Mouse (Mus musculus): ENCODE results near the gene 2610028H24Rik.

The 2610028H24Rik gene

DNA sequence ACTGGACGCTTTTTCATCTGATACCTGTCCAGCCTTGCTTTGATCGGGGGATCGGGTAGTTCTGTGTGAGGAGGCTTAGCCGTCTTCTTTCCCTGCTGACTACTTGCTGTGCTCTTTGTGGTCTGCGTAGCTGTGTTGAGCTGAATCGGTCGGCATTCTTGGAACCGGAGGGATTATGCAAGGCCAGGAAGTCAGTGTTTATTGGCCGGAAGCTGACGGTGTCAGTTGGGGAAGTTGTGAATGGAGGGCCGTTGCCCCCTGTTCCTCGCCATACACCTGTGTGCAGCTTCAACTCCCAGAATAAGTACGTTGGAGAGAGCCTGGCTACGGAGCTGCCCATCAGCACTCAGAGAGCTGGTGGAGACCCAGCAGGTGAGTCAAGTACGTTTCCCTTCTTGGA, 40.3 kb downstream of the 2610028H24Rik start:
- no peak for DNase-seq (ENCODE audit: low read depth, low spot score)

DNA sequence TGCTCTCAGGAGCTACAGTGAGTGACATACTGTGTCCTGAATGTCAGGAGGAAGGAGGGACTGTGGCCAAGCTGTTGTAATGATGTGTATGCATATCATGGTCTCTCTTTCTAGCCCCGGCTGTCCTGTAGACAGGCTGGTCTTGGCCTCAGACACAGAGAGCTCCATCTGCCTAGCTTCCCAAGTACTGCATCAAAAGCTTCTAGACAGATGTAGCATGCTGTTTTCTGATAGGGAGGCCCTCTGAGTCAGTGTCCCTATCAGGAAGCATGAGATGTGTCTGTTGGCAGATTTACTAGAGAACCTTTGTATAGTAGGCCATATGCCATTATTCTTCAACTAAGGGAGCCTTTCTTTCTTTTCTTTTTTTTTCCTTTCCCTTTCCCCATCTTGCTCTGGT, 44.6 kb downstream of the 2610028H24Rik start:
- peak; percentile 8 for DNase-seq (ENCODE audit: low read depth, low spot score)

DNA sequence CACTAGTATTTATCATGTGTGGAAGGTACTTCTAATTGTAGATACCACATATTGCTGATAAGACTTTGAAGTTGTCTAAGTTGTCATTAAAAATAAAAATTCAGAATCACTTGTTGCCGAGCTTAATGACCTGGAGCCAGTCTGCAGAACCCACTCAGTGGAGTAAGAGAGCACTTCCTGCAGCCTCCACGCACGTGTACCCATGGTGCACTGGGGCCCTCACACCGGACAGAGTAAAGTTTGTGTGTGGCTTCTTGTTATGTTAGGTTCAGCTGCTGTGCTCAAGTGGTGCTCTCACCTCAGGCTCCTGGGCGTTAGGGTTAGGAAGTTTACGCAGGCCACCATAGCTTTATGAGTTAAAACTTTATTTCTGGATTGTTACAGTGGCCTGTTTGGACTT, 46.6 kb downstream of the 2610028H24Rik start:
- no peak for DNase-seq (ENCODE audit: low read depth, low spot score)

DNA sequence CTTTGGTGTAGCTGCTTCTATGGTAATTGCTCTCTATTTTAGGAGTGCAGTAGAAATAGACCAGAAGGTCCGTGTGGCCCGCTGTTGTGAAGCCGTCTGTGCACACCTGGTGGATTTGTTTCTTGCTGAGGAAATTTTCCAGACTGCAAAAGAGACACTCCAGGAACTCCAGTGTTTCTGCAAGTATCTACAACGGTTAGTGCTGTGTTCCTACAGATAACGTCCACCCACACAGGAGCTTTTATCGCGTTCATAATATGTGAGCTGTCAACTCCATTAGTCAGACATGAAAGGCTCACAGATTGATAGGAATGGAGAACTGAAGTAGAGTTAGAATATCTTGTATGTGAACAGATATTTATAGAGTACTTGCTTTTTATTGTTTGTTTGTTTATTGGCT, 47.5 kb downstream of the 2610028H24Rik start:
- no peak for DNase-seq (ENCODE audit: low read depth, low spot score)

DNA sequence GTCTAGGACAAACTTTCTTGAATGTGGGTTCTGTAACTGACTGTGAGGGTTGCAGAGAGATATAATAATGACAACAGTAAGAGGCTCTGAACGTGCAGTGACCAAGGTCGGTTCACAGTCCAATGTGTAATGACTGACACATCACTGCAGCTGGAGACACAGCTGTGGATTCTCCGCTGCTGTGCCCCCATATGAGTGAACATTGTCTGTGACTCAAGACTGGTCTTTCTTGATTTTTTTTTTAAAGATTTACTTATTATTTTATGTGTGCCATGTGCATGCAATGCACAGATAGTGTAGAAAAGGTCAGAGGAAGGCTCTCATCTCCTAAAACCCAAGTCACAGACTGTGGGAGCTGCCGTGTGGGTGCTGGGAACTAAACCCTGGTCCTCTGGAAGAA, 48.6 kb downstream of the 2610028H24Rik start:
- DNase-seq (ENCODE audit: low read depth, low spot score): no peak

DNA sequence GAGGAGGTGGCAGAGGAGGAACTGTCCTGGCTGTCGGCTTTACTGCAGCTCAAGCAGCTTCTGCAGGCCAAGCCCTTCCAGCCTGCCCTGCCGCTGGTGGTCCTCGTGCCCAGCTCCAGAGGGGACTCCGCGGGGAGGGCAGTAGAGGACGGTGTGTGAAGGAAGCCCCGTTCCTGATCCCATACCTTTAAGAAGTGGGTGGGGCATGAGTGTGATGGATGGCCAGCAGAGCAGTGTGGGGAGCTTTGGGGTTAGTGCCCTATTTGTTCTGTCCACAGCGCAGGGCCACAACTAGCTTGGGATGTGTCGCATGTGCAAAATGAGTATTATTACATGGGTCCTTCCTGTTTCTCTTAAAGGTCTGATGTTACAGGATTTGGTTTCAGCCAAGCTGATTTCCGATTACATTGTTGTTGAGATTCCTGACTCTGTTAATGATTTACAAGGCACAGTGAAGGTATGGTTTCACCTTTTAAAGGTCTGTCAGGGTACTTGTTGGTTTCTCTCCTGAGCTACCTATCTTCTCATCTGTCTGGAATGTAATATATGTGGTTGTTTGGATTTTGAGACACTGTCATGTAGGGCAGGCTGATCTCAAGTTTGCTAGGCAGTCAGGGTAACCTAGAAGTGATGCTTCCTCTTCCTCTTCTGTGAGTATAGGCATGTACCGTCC, 55.5 kb downstream of the 2610028H24Rik start:
- no peak for DNase-seq (ENCODE audit: low read depth, low spot score)

DNA sequence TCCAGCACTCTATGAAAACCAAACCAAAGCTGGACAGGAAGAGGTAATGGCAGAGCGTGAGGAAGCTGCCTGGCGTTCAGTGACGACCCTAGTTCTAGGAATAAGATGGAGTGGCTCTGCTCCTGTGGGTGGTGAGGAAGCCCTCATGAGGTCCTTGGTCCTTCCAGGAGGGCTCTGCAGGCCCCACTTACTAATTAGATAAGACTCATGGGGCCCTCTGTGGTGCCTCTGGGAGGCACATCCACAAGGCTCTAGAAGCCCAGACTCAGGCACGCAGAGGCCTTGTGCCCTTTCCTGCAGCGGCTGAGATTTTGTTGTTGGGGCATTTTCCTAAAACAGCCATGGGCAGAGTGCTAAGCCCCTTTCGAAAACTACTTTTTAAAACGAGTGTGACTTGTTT, 57.0 kb downstream of the 2610028H24Rik start:
- DNase-seq (ENCODE audit: low read depth, low spot score): no peak

All from 3T3-L1 (cell line).